Mouse (Mus musculus) forebrain, embryonic 11.5 days (tissue): ENCODE measurements around the gene 4933402J07Rik. TPM values are rescaled to one million over a fixed set of nuclear protein-coding genes. Genes with fewer than 3 reads are reported as not detected.

ENCODE experiments used
- ATAC-seq: fragments of 200-750 bp; cut with Nextera tagmentation; replicated peaks from 2 replicates; pipeline ENCODE4 v1.8.0; 2017; ENCODE audit warnings: moderate TSS enrichment; ENCODE audit not compliant: low FRiP score
- DNase-seq: peaks from one replicate; pipeline ENCODE4 v3.0.0-alpha.2; 2017; ENCODE audit warnings: low spot score
- H3K27ac ChIP-seq: fragments of 300-500 bp; sonication (generic); 2 replicates; pipeline ENCODE4 v1.5.1; 2014; ENCODE audit warnings: low read depth, low read length
- H3K27me3 ChIP-seq: fragments of 300-500 bp; sonication (generic); 2 replicates; pipeline ENCODE4 v1.6.1; 2014; ENCODE audit warnings: mild to moderate bottlenecking, low read length, mixed read lengths; ENCODE audit not compliant: control insufficient read depth, insufficient read depth
- H3K36me3 ChIP-seq: fragments of 300-500 bp; sonication (generic); 2 replicates; pipeline ENCODE4 v1.6.1; 2014; ENCODE audit warnings: mild to moderate bottlenecking, low read length, moderate library complexity, mixed read lengths; ENCODE audit not compliant: control insufficient read depth, insufficient read depth
- H3K4me1 ChIP-seq: fragments of 300-500 bp; sonication (generic); replicated peaks from 2 replicates; pipeline ENCODE4 v1.6.1; 2014; ENCODE audit warnings: low read length, mixed read lengths; ENCODE audit not compliant: control insufficient read depth, insufficient read depth
- H3K4me2 ChIP-seq: fragments of 300-500 bp; sonication (generic); 2 replicates; pipeline ENCODE4 v1.6.1; 2014; ENCODE audit warnings: low read depth, mild to moderate bottlenecking, low read length, moderate library complexity, mixed read lengths; ENCODE audit not compliant: severe bottlenecking
- H3K4me3 ChIP-seq: fragments of 300-500 bp; sonication (generic); 2 replicates; pipeline ENCODE4 v1.5.1; 2014; ENCODE audit warnings: low read depth, low read length
- H3K9ac ChIP-seq: fragments of 300-500 bp; sonication (generic); 2 replicates; pipeline ENCODE4 v1.6.1; 2014; ENCODE audit warnings: low read length
- H3K9me3 ChIP-seq: fragments of 300-500 bp; sonication (generic); 2 replicates; pipeline ENCODE4 v1.6.1; 2016; ENCODE audit warnings: low read length, mixed read lengths; ENCODE audit not compliant: control insufficient read depth
- WGBS: fragments of 180-500 bp; shearing (Covaris S2); extraction: QIAGEN DNeasy Blood & Tissue Kit; methylation state at CpG from one replicate; pipeline ENCODE4 v1.1.7; 2014; 5-methylcytosine and 5-hydroxymethylcytosine counted together
- polyA plus RNA-seq: library from polyadenylated mRNA; unstranded; fragments of >200 nt; fragmentation: Nextera tagmentation; extraction: Ambion mirVana; gene quantifications from 2 replicates; pipeline ENCODE4 v1.2.1, GENCODE M21; 2014

The 4933402J07Rik gene
- polyA plus RNA-seq, 1 experiment from 2014 or later = not detected

DNA sequence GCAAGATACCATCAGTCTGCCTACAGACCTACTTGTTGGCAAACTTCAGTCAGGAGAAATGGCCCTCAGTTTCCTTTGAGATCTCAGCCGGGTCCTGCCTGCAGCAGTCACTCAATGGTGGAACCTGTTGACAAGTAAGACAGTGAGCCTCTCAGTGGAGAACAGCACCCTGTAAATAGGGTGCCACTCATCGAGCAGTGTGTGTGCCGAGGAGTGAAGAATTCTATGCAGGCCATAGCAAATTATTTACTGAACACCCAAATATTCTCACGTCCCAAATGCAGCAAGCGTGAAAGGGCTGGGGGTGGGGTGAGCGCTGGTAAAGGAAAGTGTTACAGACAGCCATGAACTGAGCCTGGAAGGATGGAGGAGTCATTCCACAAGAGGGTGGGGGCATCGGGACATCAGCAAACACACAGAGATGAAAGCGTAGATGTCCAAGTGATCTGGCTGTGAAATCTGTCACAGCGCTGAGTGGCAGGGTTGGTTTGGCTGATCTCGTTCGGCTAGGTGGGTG lies 72.6 kb downstream of the 4933402J07Rik start:
- H3K4me2 ChIP-seq = no peak overlapping the region
- DNase-seq = no peak
- WGBS = 89% methylated on average over 11 of the region's 11 CpGs
- ATAC-seq = no peak
- no peak overlapping the region for H3K9ac ChIP-seq
- no peaks in the 10 kb centered on the region for H3K9me3 ChIP-seq
- H3K27ac ChIP-seq = no peak overlapping the region
- no peaks in the 10 kb centered on the region for H3K27me3 ChIP-seq
- H3K4me1 ChIP-seq = no peaks in the 10 kb centered on the region
- no peaks in the 10 kb centered on the region for H3K36me3 ChIP-seq
- H3K4me3 ChIP-seq = no peak overlapping the region

Other genes with a start within 250 kb of the 4933402J07Rik start
- gene Cbln1, start 91.2 kb upstream of the 4933402J07Rik start, polyA plus RNA-seq = 9.9 and 10.8 TPM in 2 replicates